20 mouse cellular contexts compared by ENCODE assay signal in genomic region chr11:83839451-83839850, GRCm38 (mm10). TPM values are rescaled to one million over a fixed set of nuclear protein-coding genes. Genes with fewer than 3 reads are reported as not detected.
"Had no signal": no experiment of that assay in that cellular context is flagged by ENCODE, and none has a peak within 500 bp of the region (broad histone marks: within the 10 kb centered on the region; RNA-seq: fewer than 3 reads in every experiment).

No protein-coding gene starts in this region.

- H3K4me1 ChIP-seq: intestine, embryonic 15.5 days; limb, embryonic 12.5 days; limb, embryonic 15.5 days had no signal

- DNase-seq: layer of hippocampus, postnatal 36 days; left cerebral cortex, postnatal 4 days; lung, adult 2 months; lung, postnatal 14 days; lung, postnatal 4 days; midbrain, embryonic 14.5 days; thymus, adult 18-20 months; thymus, postnatal 14 days; thymus, postnatal 4 days had no signal

- ATAC-seq: hindbrain, embryonic 16.5 days; intestine, embryonic 15.5 days had no signal

- H3K36me3 ChIP-seq: intestine, embryonic 15.5 days; limb, embryonic 12.5 days; limb, embryonic 15.5 days; liver, embryonic 15.5 days had no signal

- H3K27ac ChIP-seq: intestine, embryonic 15.5 days; left cerebral cortex, adult 2 months; limb, embryonic 12.5 days; limb, embryonic 15.5 days; liver, embryonic 15.5 days had no signal

- H3K9me3 ChIP-seq: intestine, embryonic 15.5 days; limb, embryonic 12.5 days; limb, embryonic 15.5 days; liver, embryonic 15.5 days had no signal

- H3K27me3 ChIP-seq: intestine, embryonic 15.5 days; liver, embryonic 15.5 days had no signal

- H3K9ac ChIP-seq: intestine, embryonic 15.5 days; limb, embryonic 12.5 days; limb, embryonic 15.5 days; liver, embryonic 15.5 days had no signal

- H3K4me2 ChIP-seq: intestine, embryonic 15.5 days; limb, embryonic 12.5 days; limb, embryonic 15.5 days; liver, embryonic 11.5 days; liver, embryonic 15.5 days; midbrain, embryonic 11.5 days had no signal

- H3K4me3 ChIP-seq: intestine, embryonic 15.5 days; left cerebral cortex, adult 2 months; limb, embryonic 12.5 days; limb, embryonic 15.5 days; liver, embryonic 15.5 days had no signal

RNA-seq across cellular contexts. Expression of gene Hnf1b, which starts 10.4 kb away (rescaled TPM):
- total RNA-seq: left cerebral cortex, postnatal 4 days; megakaryocyte progenitor cell, adult 5-6 weeks; megakaryocyte-erythroid progenitor cell, adult 5-6 weeks; midbrain, postnatal 0 days had no signal
- polyA plus RNA-seq: limb, embryonic 12.5 days; midbrain, embryonic 11.5 days had no signal
